Mouse (Mus musculus): ENCODE results near the gene Hhip. TPM values are rescaled to one million over a fixed set of nuclear protein-coding genes. Genes with fewer than 3 reads are reported as not detected.
"Not testable (repeated sequence)": the region's sequence is repeated elsewhere in the genome, so short reads cannot be mapped to it uniquely, and the experiment has no call there.

Hhip gene
- polyA plus RNA-seq, 1 experiment from 2014 or later: 46.8 TPM

- no peak overlapping the region for H3K27ac ChIP-seq (ENCODE audit: low read length)
- no peaks in the 10 kb centered on the region for H3K36me3 ChIP-seq (ENCODE audit: insufficient read depth, low read length)
- WGBS: 81% methylated on average over 5 of the region's 5 CpGs
- no peak overlapping the region for H3K9ac ChIP-seq (replicated peaks; ENCODE audit: low read depth)
- no peak overlapping the region for H3K4me3 ChIP-seq (ENCODE audit: low read depth, low read length)
- ATAC-seq (no peak), DNase-seq (ENCODE audit: low spot score) (no peak)
- no peaks in the 10 kb centered on the region for H3K9me3 ChIP-seq (ENCODE audit: low read length)
- no peak overlapping the region for H3K4me2 ChIP-seq (replicated peaks; ENCODE audit: low read depth, low read length)
- H3K27me3 ChIP-seq (replicated peaks; ENCODE audit: insufficient read depth, low read length): no peaks in the 10 kb centered on the region
- TF ChIP-seq CTCF (IDR thresholded peaks at IDR 0.05) (no peak), EP300 (IDR thresholded peaks at IDR 0.05) (no peak)
- H3K4me1 ChIP-seq (ENCODE audit: insufficient read depth, low read depth, low read length): no peaks in the 10 kb centered on the region
These were observed 53.4 kb downstream of the Hhip start for GRCm38 (mm10) chr8:80004421-80004820.

GRCm38 (mm10) chr8:80002313-80002712 lies 55.5 kb downstream of the Hhip start:
- ATAC-seq: no peak
- no peak overlapping the region for H3K27ac ChIP-seq (ENCODE audit: low read length)

GRCm38 (mm10) chr8:79995075-79995474 lies 62.7 kb downstream of the Hhip start:
- Histone ChIP-seq H3K4me1 (ENCODE audit: insufficient read depth, low read depth, low read length) (no peaks in the 10 kb centered on the region; the same call in 1 of the 2 replicates), H3K36me3 (ENCODE audit: insufficient read depth, low read length) (no peaks in the 10 kb centered on the region), H3K27ac (ENCODE audit: low read length) (no peak overlapping the region), H3K9me3 (ENCODE audit: low read length) (no peaks in the 10 kb centered on the region), H3K27me3 (replicated peaks; ENCODE audit: insufficient read depth, low read length) (no peaks in the 10 kb centered on the region), H3K4me3 (ENCODE audit: low read depth, low read length) (no peak overlapping the region), H3K9ac (replicated peaks; ENCODE audit: low read depth) (no peak overlapping the region), H3K4me2 (replicated peaks; ENCODE audit: low read depth, low read length) (no peak overlapping the region)
- TF ChIP-seq CTCF (IDR thresholded peaks at IDR 0.05) (no peak), EP300 (IDR thresholded peaks at IDR 0.05) (no peak)
- no peak for ATAC-seq
- WGBS: 26% methylated on average over 6 of the region's 6 CpGs
- DNase-seq (ENCODE audit: low spot score): no peak

More at GRCm38 (mm10) chr8:80002313-80002712, 55.5 kb downstream of the Hhip start:
- no peak overlapping the region for H3K9ac ChIP-seq (replicated peaks; ENCODE audit: low read depth)
- TF ChIP-seq CTCF (IDR thresholded peaks at IDR 0.05): no peak
- TF ChIP-seq EP300 (IDR thresholded peaks at IDR 0.05): no peak
- H3K9me3 ChIP-seq (ENCODE audit: low read length): no peaks in the 10 kb centered on the region
- no peak overlapping the region for H3K4me3 ChIP-seq (ENCODE audit: low read depth, low read length)
- no peaks in the 10 kb centered on the region for H3K36me3 ChIP-seq (ENCODE audit: insufficient read depth, low read length)
- 83% methylated on average over 5 of the region's 5 CpGs for WGBS
- no peak overlapping the region for H3K4me2 ChIP-seq (replicated peaks; ENCODE audit: low read depth, low read length)
- no peaks in the 10 kb centered on the region for H3K27me3 ChIP-seq (replicated peaks; ENCODE audit: insufficient read depth, low read length)
- no peaks in the 10 kb centered on the region for H3K4me1 ChIP-seq (ENCODE audit: insufficient read depth, low read depth, low read length)
- DNase-seq (ENCODE audit: low spot score): no peak

- no peaks in the 10 kb centered on the region; the same call in 1 of the 2 replicates for H3K4me1 ChIP-seq (ENCODE audit: insufficient read depth, low read depth, low read length)
- ATAC-seq (peak; percentile 63), DNase-seq (ENCODE audit: low spot score) (peak; percentile 72)
- no peak overlapping the region for H3K4me2 ChIP-seq (replicated peaks; ENCODE audit: low read depth, low read length)
- H3K9me3 ChIP-seq (ENCODE audit: low read length): no peaks in the 10 kb centered on the region
- no peak overlapping the region; the same call in 1 of the 2 replicates for H3K27ac ChIP-seq (ENCODE audit: low read length)
- H3K36me3 ChIP-seq (ENCODE audit: insufficient read depth, low read length): no peaks in the 10 kb centered on the region
- no peak overlapping the region for H3K4me3 ChIP-seq (ENCODE audit: low read depth, low read length)
- WGBS: 43% methylated on average over 1 of the region's 1 CpGs
- H3K27me3 ChIP-seq (replicated peaks; ENCODE audit: insufficient read depth, low read length): no peaks in the 10 kb centered on the region
- TF ChIP-seq EP300 (IDR thresholded peaks at IDR 0.05) (no peak), CTCF (IDR thresholded peaks at IDR 0.05) (no peak)
- H3K9ac ChIP-seq (replicated peaks; ENCODE audit: low read depth): no peak overlapping the region
These were observed 64.3 kb downstream of the Hhip start for GRCm38 (mm10) chr8:79993507-79993906.

- Histone ChIP-seq H3K4me3 (ENCODE audit: low read depth, low read length) (no peak overlapping the region), H3K9me3 (ENCODE audit: low read length) (no peaks in the 10 kb centered on the region), H3K4me1 (ENCODE audit: insufficient read depth, low read depth, low read length) (no peaks in the 10 kb centered on the region; the same call in 1 of the 2 replicates), H3K36me3 (ENCODE audit: insufficient read depth, low read length) (no peaks in the 10 kb centered on the region), H3K27ac (ENCODE audit: low read length) (no peak overlapping the region), H3K4me2 (replicated peaks; ENCODE audit: low read depth, low read length) (no peak overlapping the region), H3K27me3 (replicated peaks; ENCODE audit: insufficient read depth, low read length) (no peaks in the 10 kb centered on the region), H3K9ac (replicated peaks; ENCODE audit: low read depth) (no peak overlapping the region)
- no peak for TF ChIP-seq CTCF (IDR thresholded peaks at IDR 0.05)
- TF ChIP-seq EP300 (IDR thresholded peaks at IDR 0.05): no peak
- no peak for DNase-seq (ENCODE audit: low spot score)
- ATAC-seq: no peak; the same call in 1 of the 2 replicates
- WGBS: 48% methylated on average over 9 of the region's 9 CpGs
These were observed 65.5 kb downstream of the Hhip start for GRCm38 (mm10) chr8:79992121-79992848.

- H3K27ac ChIP-seq (ENCODE audit: low read length); H3K36me3 ChIP-seq (ENCODE audit: insufficient read depth, low read length); DNase-seq (ENCODE audit: low spot score); H3K9me3 ChIP-seq (ENCODE audit: low read length); H3K4me3 ChIP-seq (ENCODE audit: low read depth, low read length); ATAC-seq; H3K27me3 ChIP-seq (replicated peaks; ENCODE audit: insufficient read depth, low read length); H3K9ac ChIP-seq (replicated peaks; ENCODE audit: low read depth); H3K4me1 ChIP-seq (ENCODE audit: insufficient read depth, low read depth, low read length); H3K4me2 ChIP-seq (replicated peaks; ENCODE audit: low read depth, low read length): not testable (repeated sequence)
- 90% methylated on average over 1 of the region's 2 CpGs for WGBS
These were observed 66.4 kb downstream of the Hhip start for GRCm38 (mm10) chr8:79991420-79991819.
